Mouse (Mus musculus): ENCODE measurements around the gene Coq7. TPM values are rescaled to one million over a fixed set of nuclear protein-coding genes. Genes with fewer than 3 reads are reported as not detected.
A peak's percentile ranks its signal among the peaks of the same experiment; 100 is the strongest.

Gene Coq7
- polyA plus RNA-seq (2014; fragmentation: Nextera tagmentation; extraction: Ambion mirVana): 113 and 127 TPM in 2 replicates

DNA sequence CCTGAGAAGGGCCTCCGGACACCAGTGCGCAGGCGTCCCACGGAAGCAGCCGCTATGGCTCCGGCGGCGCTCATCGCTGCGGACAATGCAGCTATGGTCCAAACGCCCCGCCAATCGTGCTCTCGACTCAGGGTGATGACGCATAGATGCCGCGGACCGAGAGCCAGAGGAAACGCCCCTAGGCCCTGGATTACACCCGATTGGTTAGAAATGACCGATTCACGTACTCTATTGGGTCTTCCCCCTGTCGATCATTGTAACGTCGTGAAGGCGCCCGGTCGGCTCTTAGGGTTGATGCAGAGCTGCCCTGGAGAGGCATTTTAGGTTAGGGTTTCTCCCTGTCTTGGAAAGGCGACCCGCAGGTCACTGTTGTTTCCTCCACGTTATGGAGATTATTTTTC lies at the start of gene Coq7:
Coq7 (minus strand) TSS at position 179 of the 401 bp plus-strand sequence.
- peak within 1 kb of the TSS; percentile 72 for H3K4me2 ChIP-seq (ENCODE audit: low read depth, low read length)
- no peaks in the 10 kb centered on the region for H3K4me1 ChIP-seq (ENCODE audit: control insufficient read depth, insufficient read depth, low read length)
- peak within 1 kb of the TSS; percentile 66 for H3K4me3 ChIP-seq (ENCODE audit: low read depth, low read length)
- no peaks in the 10 kb centered on the region for H3K27me3 ChIP-seq (ENCODE audit: control insufficient read depth, insufficient read depth, low read length)
- no peaks in the 10 kb centered on the region for H3K9me3 ChIP-seq (ENCODE audit: control insufficient read depth, low read length)
- peak within 1 kb of the TSS; percentile 78 for H3K9ac ChIP-seq (replicated peaks; ENCODE audit: low read depth, low read length)
- WGBS: under 1% methylated on average over 31 of the region's 31 CpGs
- ATAC-seq (ENCODE audit: low read depth): peak; percentile 100
- 0 out of 2 replicates have a peak, but pooled peaks cover 3% of the 10 kb centered on the region for H3K36me3 ChIP-seq (ENCODE audit: control insufficient read depth, insufficient read depth, low read length)
- H3K27ac ChIP-seq (ENCODE audit: low read depth, low read length): peak within 1 kb of the TSS; percentile 99

DNA sequence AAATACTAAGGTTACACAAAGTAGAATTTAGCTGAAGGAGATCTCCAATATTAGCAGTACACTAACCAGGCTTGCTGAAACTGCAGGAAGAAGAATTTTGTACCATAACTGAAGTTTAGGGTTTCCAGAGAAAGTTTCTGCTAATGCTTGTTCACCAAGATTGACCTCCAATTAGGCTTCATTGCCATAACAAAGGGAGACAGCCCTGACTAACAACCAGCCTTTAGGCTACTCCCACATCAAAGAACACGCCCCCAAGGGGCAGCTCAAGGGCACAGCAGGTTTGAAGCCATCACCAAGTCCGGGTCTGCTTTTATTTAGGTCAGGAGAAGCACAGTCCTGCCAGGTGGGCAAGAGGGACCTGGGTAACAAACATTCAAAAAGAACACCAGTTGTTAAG lies 46.8 kb upstream of the Coq7 start:
- Histone ChIP-seq H3K4me1 (ENCODE audit: control insufficient read depth, insufficient read depth, low read length) (no peaks in the 10 kb centered on the region), H3K9me3 (ENCODE audit: control insufficient read depth, low read length) (no peaks in the 10 kb centered on the region), H3K27ac (ENCODE audit: low read depth, low read length) (no peak overlapping the region), H3K36me3 (ENCODE audit: control insufficient read depth, insufficient read depth, low read length) (no peaks in the 10 kb centered on the region), H3K4me3 (ENCODE audit: low read depth, low read length) (no peak overlapping the region), H3K4me2 (ENCODE audit: low read depth, low read length) (no peak overlapping the region), H3K27me3 (ENCODE audit: control insufficient read depth, insufficient read depth, low read length) (no peaks in the 10 kb centered on the region), H3K9ac (replicated peaks; ENCODE audit: low read depth, low read length) (no peak overlapping the region)
- no peak for ATAC-seq (ENCODE audit: low read depth)
- 59% methylated on average over 2 of the region's 2 CpGs for WGBS

DNA sequence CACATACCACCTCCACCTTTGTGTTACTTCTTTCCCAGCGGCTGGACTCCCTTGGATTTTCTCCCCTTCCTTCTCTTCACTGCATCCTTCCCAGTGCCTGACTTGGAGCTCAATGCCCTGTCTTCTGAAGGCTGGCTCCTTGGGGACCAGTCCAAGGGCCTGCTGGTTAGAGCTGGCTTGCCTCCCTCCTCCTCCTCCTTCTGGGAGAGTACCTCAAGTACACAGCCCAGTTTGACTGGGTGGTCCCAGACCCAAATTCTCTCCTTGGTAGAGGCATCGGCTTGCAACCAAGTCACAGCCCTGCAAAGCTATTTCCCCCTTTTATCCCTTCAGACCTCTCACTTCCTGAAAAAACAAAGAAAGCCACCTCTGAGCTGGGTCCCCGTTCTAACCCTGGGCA lies 45.1 kb upstream of the Coq7 start:
- Histone ChIP-seq H3K9ac (replicated peaks; ENCODE audit: low read depth, low read length) (no peak overlapping the region), H3K4me3 (ENCODE audit: low read depth, low read length) (no peak overlapping the region), H3K4me1 (ENCODE audit: control insufficient read depth, insufficient read depth, low read length) (no peaks in the 10 kb centered on the region), H3K9me3 (ENCODE audit: control insufficient read depth, low read length) (no peaks in the 10 kb centered on the region), H3K4me2 (ENCODE audit: low read depth, low read length) (no peak overlapping the region), H3K27ac (ENCODE audit: low read depth, low read length) (no peak overlapping the region), H3K27me3 (ENCODE audit: control insufficient read depth, insufficient read depth, low read length) (no peaks in the 10 kb centered on the region), H3K36me3 (ENCODE audit: control insufficient read depth, insufficient read depth, low read length) (no peaks in the 10 kb centered on the region)
- 64% methylated on average over 3 of the region's 3 CpGs for WGBS
- no peak for ATAC-seq (ENCODE audit: low read depth)

DNA sequence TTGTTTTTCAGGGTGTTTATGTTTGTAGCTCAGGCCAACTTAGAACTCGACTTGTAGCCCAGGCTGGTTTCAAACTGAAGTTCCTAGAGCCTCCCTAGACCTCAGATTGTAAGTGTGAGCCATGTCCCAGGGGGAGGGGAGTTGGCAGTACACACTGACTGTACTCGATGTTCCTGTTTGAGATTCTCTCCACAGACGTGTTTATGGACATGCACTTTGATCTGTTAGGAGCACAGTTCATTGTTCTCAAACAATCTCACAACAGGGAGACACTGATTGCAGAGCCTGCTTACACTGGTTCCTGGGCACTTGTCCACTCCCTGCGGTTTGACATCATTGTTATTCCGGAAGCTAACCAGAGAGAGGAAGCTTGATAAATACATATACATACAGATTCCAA lies 38.9 kb upstream of the Coq7 start:
- Histone ChIP-seq H3K27ac (ENCODE audit: low read depth, low read length) (no peak overlapping the region), H3K4me3 (ENCODE audit: low read depth, low read length) (no peak overlapping the region), H3K9ac (replicated peaks; ENCODE audit: low read depth, low read length) (no peak overlapping the region), H3K4me1 (ENCODE audit: control insufficient read depth, insufficient read depth, low read length) (no peaks in the 10 kb centered on the region), H3K27me3 (ENCODE audit: control insufficient read depth, insufficient read depth, low read length) (no peaks in the 10 kb centered on the region), H3K9me3 (ENCODE audit: control insufficient read depth, low read length) (no peaks in the 10 kb centered on the region), H3K36me3 (ENCODE audit: control insufficient read depth, insufficient read depth, low read length) (no peaks in the 10 kb centered on the region), H3K4me2 (ENCODE audit: low read depth, low read length) (no peak overlapping the region)
- 45% methylated on average over 5 of the region's 5 CpGs for WGBS
- no peak for ATAC-seq (ENCODE audit: low read depth)

DNA sequence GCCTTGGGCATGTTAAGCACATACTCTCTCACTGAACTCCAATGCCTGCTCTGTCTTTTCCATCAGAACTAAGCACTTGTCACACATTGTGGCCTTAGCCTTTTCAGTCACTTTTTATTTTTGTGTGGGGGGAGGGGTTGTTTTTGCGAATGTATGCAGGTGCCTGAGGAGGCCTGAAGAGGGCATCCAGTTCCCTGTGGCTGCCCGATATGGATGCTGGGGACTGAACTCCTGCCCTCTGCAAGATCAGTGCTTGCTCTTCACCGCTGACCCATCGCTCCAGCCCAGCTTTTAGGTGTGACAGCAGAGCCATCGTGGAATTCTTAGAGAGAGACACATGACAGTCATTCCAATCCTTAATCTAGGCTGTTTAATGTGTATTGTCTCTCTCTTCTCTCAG lies 38.2 kb upstream of the Coq7 start:
- no peaks in the 10 kb centered on the region for H3K4me1 ChIP-seq (ENCODE audit: control insufficient read depth, insufficient read depth, low read length)
- 55% methylated on average over 5 of the region's 5 CpGs for WGBS
- H3K9ac ChIP-seq (replicated peaks; ENCODE audit: low read depth, low read length): no peak overlapping the region
- H3K27me3 ChIP-seq (ENCODE audit: control insufficient read depth, insufficient read depth, low read length): no peaks in the 10 kb centered on the region
- no peaks in the 10 kb centered on the region for H3K36me3 ChIP-seq (ENCODE audit: control insufficient read depth, insufficient read depth, low read length)
- no peak overlapping the region for H3K4me2 ChIP-seq (ENCODE audit: low read depth, low read length)
- no peak for ATAC-seq (ENCODE audit: low read depth)
- no peaks in the 10 kb centered on the region for H3K9me3 ChIP-seq (ENCODE audit: control insufficient read depth, low read length)
- H3K27ac ChIP-seq (ENCODE audit: low read depth, low read length): no peak overlapping the region
- H3K4me3 ChIP-seq (ENCODE audit: low read depth, low read length): no peak overlapping the region

DNA sequence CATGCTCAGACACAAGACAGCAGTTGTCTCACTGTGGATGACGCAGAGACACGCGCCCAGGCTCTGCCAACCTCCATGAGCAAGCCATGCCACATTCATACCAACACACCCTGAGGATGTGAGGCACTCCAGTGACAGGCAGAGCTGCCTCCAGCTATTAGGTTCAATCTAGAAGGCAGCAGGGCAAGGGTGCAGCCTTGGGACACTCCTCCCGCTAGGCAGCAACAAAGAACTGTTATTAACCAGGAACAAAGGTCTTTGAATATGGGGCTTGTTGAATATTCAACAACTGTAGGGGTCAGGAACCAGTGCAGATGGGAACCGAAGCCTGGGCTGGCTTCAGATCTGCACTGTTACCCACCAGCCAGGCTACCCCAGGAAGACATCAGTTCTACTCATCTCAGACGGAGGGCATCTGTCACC lies 36.0 kb upstream of the Coq7 start:
- Histone ChIP-seq H3K27me3 (ENCODE audit: control insufficient read depth, insufficient read depth, low read length) (no peaks in the 10 kb centered on the region), H3K4me3 (ENCODE audit: low read depth, low read length) (no peak overlapping the region), H3K27ac (ENCODE audit: low read depth, low read length) (no peak overlapping the region), H3K36me3 (ENCODE audit: control insufficient read depth, insufficient read depth, low read length) (0 out of 2 replicates have a peak, but pooled peaks cover 4% of the 10 kb centered on the region), H3K9me3 (ENCODE audit: control insufficient read depth, low read length) (no peaks in the 10 kb centered on the region), H3K4me1 (ENCODE audit: control insufficient read depth, insufficient read depth, low read length) (no peaks in the 10 kb centered on the region), H3K4me2 (ENCODE audit: low read depth, low read length) (no peak overlapping the region), H3K9ac (replicated peaks; ENCODE audit: low read depth, low read length) (no peak overlapping the region)
- ATAC-seq (ENCODE audit: low read depth): no peak
- WGBS: 39% methylated on average over 6 of the region's 6 CpGs

DNA sequence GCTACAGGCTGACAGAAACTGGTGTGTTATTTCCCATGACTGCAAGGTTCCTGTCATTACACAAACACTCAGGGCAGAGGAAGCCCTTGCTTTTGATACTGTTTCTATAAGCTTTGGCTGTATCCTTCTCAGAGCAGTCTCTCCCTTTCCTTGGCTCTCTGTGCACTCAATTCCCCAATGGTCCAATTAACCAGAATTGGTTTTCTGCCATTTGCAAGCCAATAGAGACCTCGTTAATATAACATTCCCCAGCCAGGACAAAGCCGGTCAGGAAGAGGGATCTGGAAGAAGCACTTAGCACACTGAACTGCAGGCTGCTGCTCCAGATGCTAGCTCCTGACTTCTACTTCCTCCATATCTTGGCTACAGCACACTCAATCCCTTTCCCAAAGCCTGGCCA lies 21.1 kb upstream of the Coq7 start:
- Histone ChIP-seq H3K4me3 (ENCODE audit: low read depth, low read length) (no peak overlapping the region), H3K4me2 (ENCODE audit: low read depth, low read length) (no peak overlapping the region), H3K36me3 (ENCODE audit: control insufficient read depth, insufficient read depth, low read length) (peaks cover 10% of the 10 kb centered on the region; the same call in 1 of the 2 replicates), H3K9ac (replicated peaks; ENCODE audit: low read depth, low read length) (no peak overlapping the region), H3K27ac (ENCODE audit: low read depth, low read length) (no peak overlapping the region), H3K4me1 (ENCODE audit: control insufficient read depth, insufficient read depth, low read length) (no peaks in the 10 kb centered on the region), H3K9me3 (ENCODE audit: control insufficient read depth, low read length) (no peaks in the 10 kb centered on the region), H3K27me3 (ENCODE audit: control insufficient read depth, insufficient read depth, low read length) (no peaks in the 10 kb centered on the region)
- WGBS: 56% methylated on average over 2 of the region's 2 CpGs
- ATAC-seq (ENCODE audit: low read depth): no peak

DNA sequence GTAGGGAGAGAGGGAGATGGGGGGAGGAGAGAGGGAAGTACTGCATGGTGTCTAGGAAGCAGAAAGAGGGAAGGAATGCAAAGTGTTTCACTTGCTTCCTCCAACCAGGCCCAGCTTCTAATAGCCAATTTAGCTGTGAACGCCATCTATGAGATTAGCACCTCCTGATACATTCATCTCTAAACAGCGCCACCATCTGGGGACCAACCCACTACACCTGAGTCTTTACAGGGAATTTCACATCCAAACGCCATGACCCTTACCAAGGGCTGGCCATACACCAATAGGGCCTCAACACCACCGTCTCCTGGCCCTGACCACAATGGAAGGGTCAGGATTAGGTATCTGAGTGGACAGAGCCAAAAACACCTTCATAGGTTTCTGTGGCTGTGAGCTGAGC lies 20.7 kb upstream of the Coq7 start:
- H3K9me3 ChIP-seq (ENCODE audit: control insufficient read depth, low read length): no peaks in the 10 kb centered on the region
- 68% methylated on average over 4 of the region's 4 CpGs for WGBS
- no peak overlapping the region for H3K9ac ChIP-seq (replicated peaks; ENCODE audit: low read depth, low read length)
- H3K27me3 ChIP-seq (ENCODE audit: control insufficient read depth, insufficient read depth, low read length): no peaks in the 10 kb centered on the region
- H3K4me1 ChIP-seq (ENCODE audit: control insufficient read depth, insufficient read depth, low read length): no peaks in the 10 kb centered on the region
- peaks cover 10% of the 10 kb centered on the region; the same call in 1 of the 2 replicates for H3K36me3 ChIP-seq (ENCODE audit: control insufficient read depth, insufficient read depth, low read length)
- H3K4me3 ChIP-seq (ENCODE audit: low read depth, low read length): no peak overlapping the region
- no peak for ATAC-seq (ENCODE audit: low read depth)
- no peak overlapping the region for H3K4me2 ChIP-seq (ENCODE audit: low read depth, low read length)
- H3K27ac ChIP-seq (ENCODE audit: low read depth, low read length): no peak overlapping the region

DNA sequence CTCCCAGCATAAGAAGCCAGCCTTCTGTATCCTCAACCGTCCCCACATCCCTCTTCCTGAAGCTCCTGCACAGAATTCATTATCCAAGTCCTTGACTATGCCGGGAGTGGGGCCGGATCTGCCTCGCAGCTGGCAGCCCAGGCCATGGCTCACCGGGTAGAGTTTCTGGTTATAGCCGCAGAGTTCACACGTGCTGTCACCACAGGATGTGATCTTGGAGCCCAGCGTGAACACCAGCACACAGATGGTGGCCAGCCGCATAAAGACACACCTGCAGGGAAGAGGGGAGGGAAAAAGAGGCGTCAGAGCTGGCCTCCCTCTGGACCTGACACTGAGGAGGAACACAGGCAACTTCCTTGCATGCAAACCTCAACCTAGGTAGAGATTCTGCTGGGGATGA lies 14.3 kb upstream of the Coq7 start:
- 78% methylated on average over 10 of the region's 10 CpGs for WGBS
- 0 out of 2 replicates have a peak, but pooled peaks cover 3% of the 10 kb centered on the region for H3K36me3 ChIP-seq (ENCODE audit: control insufficient read depth, insufficient read depth, low read length)
- no peak for ATAC-seq (ENCODE audit: low read depth)
- H3K4me2 ChIP-seq (ENCODE audit: low read depth, low read length): no peak overlapping the region
- H3K9me3 ChIP-seq (ENCODE audit: control insufficient read depth, low read length): no peaks in the 10 kb centered on the region
- H3K9ac ChIP-seq (replicated peaks; ENCODE audit: low read depth, low read length): no peak overlapping the region
- no peaks in the 10 kb centered on the region for H3K27me3 ChIP-seq (ENCODE audit: control insufficient read depth, insufficient read depth, low read length)
- no peak overlapping the region for H3K27ac ChIP-seq (ENCODE audit: low read depth, low read length)
- no peaks in the 10 kb centered on the region for H3K4me1 ChIP-seq (ENCODE audit: control insufficient read depth, insufficient read depth, low read length)
- no peak overlapping the region for H3K4me3 ChIP-seq (ENCODE audit: low read depth, low read length)
